25 mouse cellular contexts compared by ENCODE assay signal in genomic region chr10:77196115-77196514, GRCm38 (mm10). TPM values are rescaled to one million over a fixed set of nuclear protein-coding genes. Genes with fewer than 3 reads are reported as not detected.
"Had no signal": no experiment of that assay in that cellular context is flagged by ENCODE, and none has a peak within 500 bp of the region (broad histone marks: within the 10 kb centered on the region; RNA-seq: fewer than 3 reads in every experiment).

No protein-coding gene starts in this region.

- DNase-seq: kidney, adult 2 months; kidney, postnatal 25 days; layer of hippocampus, adult 9-11 months; liver; lung, adult 18-20 months; lung, postnatal 14 days; retina, postnatal 1 day; right cerebral cortex, postnatal 25 days; thymus, adult 2 months; thymus, postnatal 14 days; thymus, postnatal 4 days had no signal

- H3K36me3 ChIP-seq: limb, embryonic 10.5 days; limb, embryonic 13.5 days; liver, embryonic 12.5 days; liver, embryonic 15.5 days; lung, embryonic 15.5 days; midbrain, embryonic 12.5 days; neural tube, embryonic 13.5 days had no signal

- H3K27me3 ChIP-seq: limb, embryonic 13.5 days; lung, embryonic 15.5 days; neural tube, embryonic 13.5 days had no signal

- H3K4me1 ChIP-seq: liver, embryonic 15.5 days had no signal

- H3K4me3 ChIP-seq: layer of hippocampus, adult 2 months; limb, embryonic 10.5 days; limb, embryonic 13.5 days; liver, embryonic 12.5 days; liver, embryonic 15.5 days; lung, embryonic 15.5 days; midbrain, embryonic 12.5 days; myocyte; neural tube, embryonic 13.5 days had no signal

- H3K9me3 ChIP-seq: limb, embryonic 10.5 days; liver, embryonic 12.5 days; liver, embryonic 15.5 days; lung, embryonic 15.5 days; midbrain, embryonic 12.5 days; neural tube, embryonic 13.5 days had no signal

- H3K27ac ChIP-seq: kidney, postnatal 0 days; layer of hippocampus, adult 2 months; limb, embryonic 10.5 days; limb, embryonic 13.5 days; liver, embryonic 12.5 days; liver, embryonic 15.5 days; lung, embryonic 15.5 days; macrophage; midbrain, embryonic 12.5 days; neural tube, embryonic 13.5 days had no signal

RNA-seq across cellular contexts. Expression of gene Col18a1, which starts 29.8 kb away (rescaled TPM):
- total RNA-seq: megakaryocyte, adult 5-6 weeks; monocyte, adult 5-6 weeks; neutrophil, adult 5-6 weeks had no signal
